Mouse (Mus musculus): ENCODE results near the gene Esd.

GRCm38 (mm10) chr14:74774046-74774619 lies 42.0 kb downstream of the Esd start:
- no peak for TF ChIP-seq POLR2A (IDR thresholded peaks at IDR 0.05; ENCODE audit: borderline replicate concordance, extremely low read depth, insufficient read depth, insufficient read length, poor library complexity, severe bottlenecking)
- TF ChIP-seq CTCF (IDR thresholded peaks at IDR 0.05; ENCODE audit: borderline replicate concordance, extremely low read depth, insufficient read depth, insufficient read length) = no peak

Measured in brain, embryonic 14.5 days (tissue).